Mouse (Mus musculus) limb, embryonic 14.5 days (tissue): ENCODE results near the gene Rps6kc1. TPM values are rescaled to one million over a fixed set of nuclear protein-coding genes. Genes with fewer than 3 reads are reported as not detected.

ENCODE experiments used
- ATAC-seq: fragments of 200-750 bp; cut with Nextera tagmentation; 2 replicates; pipeline ENCODE4 v1.8.0; 2017; ENCODE audit warnings: low read depth, moderate number of reproducible peaks, moderate TSS enrichment; ENCODE audit not compliant: low FRiP score
- DNase-seq: peaks from one replicate; pipeline ENCODE4 v3.0.0-alpha.2; 2015; ENCODE audit warnings: low spot score
- H3K27ac ChIP-seq: fragments of 300-500 bp; sonication (generic); replicated peaks from 2 replicates; pipeline ENCODE4 v1.5.1; 2014; ENCODE audit warnings: low read depth, mild to moderate bottlenecking, low read length, moderate library complexity, mixed read lengths
- H3K27me3 ChIP-seq: fragments of 300-500 bp; sonication (generic); 2 replicates; pipeline ENCODE4 v1.6.1; 2014; ENCODE audit warnings: low read length, mixed read lengths; ENCODE audit not compliant: control insufficient read depth, insufficient read depth
- H3K36me3 ChIP-seq: fragments of 300-500 bp; sonication (generic); 2 replicates; pipeline ENCODE4 v1.6.1; 2014; ENCODE audit warnings: mild to moderate bottlenecking, low read length, moderate library complexity, mixed read lengths; ENCODE audit not compliant: control insufficient read depth, insufficient read depth
- H3K4me1 ChIP-seq: fragments of 300-500 bp; sonication (generic); 2 replicates; pipeline ENCODE4 v1.6.1; 2014; ENCODE audit warnings: antibody characterized with exemption, low read length, mixed read lengths; ENCODE audit not compliant: control insufficient read depth, insufficient read depth
- H3K4me2 ChIP-seq: fragments of 300-500 bp; sonication (generic); replicated peaks from 2 replicates; pipeline ENCODE4 v1.6.1; 2014; ENCODE audit warnings: low read depth, mild to moderate bottlenecking, low read length, moderate library complexity; ENCODE audit not compliant: severe bottlenecking
- H3K4me3 ChIP-seq: fragments of 300-500 bp; sonication (generic); replicated peaks from 2 replicates; pipeline ENCODE4 v1.5.1; 2014; ENCODE audit warnings: low read length
- H3K9ac ChIP-seq: fragments of 300-500 bp; sonication (generic); 2 replicates; pipeline ENCODE4 v1.6.1; 2014; ENCODE audit warnings: mild to moderate bottlenecking, low read depth, low read length, moderate library complexity; ENCODE audit not compliant: severe bottlenecking
- H3K9me3 ChIP-seq: fragments of 300-500 bp; sonication (generic); 2 replicates; pipeline ENCODE4 v1.6.1; 2016; ENCODE audit warnings: low read length; ENCODE audit not compliant: control insufficient read depth
- POLR2A ChIP-seq: fragments of 200-500 bp; IDR thresholded peaks from 2 replicates; pipeline ENCODE4 v1.8.0; 2012; ENCODE audit warnings: inconsistent platforms, mild to moderate bottlenecking, moderate library complexity, borderline replicate concordance; ENCODE audit not compliant: insufficient read depth, insufficient read length; ENCODE audit errors: extremely low read depth
- WGBS: fragments of 180-500 bp; shearing (Covaris S2); extraction: QIAGEN DNeasy Blood & Tissue Kit; methylation state at CpG from one replicate; pipeline ENCODE4 v1.1.7; 2014; 5-methylcytosine and 5-hydroxymethylcytosine counted together
- polyA plus RNA-seq, 2 experiments: library from polyadenylated mRNA; depleted of rRNA in 1 of 2; stranded (reverse) in 1 of 2; unstranded in 1 of 2; fragments of >200 nt; fragmentation: Nextera tagmentation in 1 of 2; extraction: Ambion mirVana in 1 of 2; gene quantifications; 2 replicates each; pipeline versions ENCODE4 v1.2.1 to v1.2.3; 2012 to 2014

Rps6kc1 gene
- polyA plus RNA-seq, 2 experiments, result 14.7 to 17.4 TPM

GRCm38 (mm10) chr1:190790720-190791119 lies 120.8 kb downstream of the Rps6kc1 start:
- no peaks in the 10 kb centered on the region for H3K27me3 ChIP-seq
- ATAC-seq (no peak), DNase-seq (no peak)
- no peaks in the 10 kb centered on the region for H3K36me3 ChIP-seq
- H3K4me1 ChIP-seq, result no peaks in the 10 kb centered on the region
- TF ChIP-seq POLR2A, result no peak
- 70% methylated on average over 6 of the region's 6 CpGs for WGBS
- H3K4me2 ChIP-seq, result no peak overlapping the region
- H3K27ac ChIP-seq, result no peak overlapping the region
- H3K9ac ChIP-seq, result no peak overlapping the region
- H3K4me3 ChIP-seq, result no peak overlapping the region
- H3K9me3 ChIP-seq, result no peaks in the 10 kb centered on the region

GRCm38 (mm10) chr1:190777660-190778059 lies 133.9 kb downstream of the Rps6kc1 start:
- TF ChIP-seq POLR2A, result no peak
- WGBS, result 66% methylated on average over 6 of the region's 6 CpGs

GRCm38 (mm10) chr1:190776260-190776659 lies 135.3 kb downstream of the Rps6kc1 start:
- Histone ChIP-seq H3K4me1 (no peaks in the 10 kb centered on the region), H3K27me3 (no peaks in the 10 kb centered on the region), H3K4me3 (no peak overlapping the region), H3K9me3 (no peaks in the 10 kb centered on the region), H3K9ac (no peak overlapping the region), H3K4me2 (no peak overlapping the region), H3K36me3 (peaks cover 28% of the 10 kb centered on the region), H3K27ac (no peak overlapping the region)
- ATAC-seq (no peak), DNase-seq (no peak)
- TF ChIP-seq POLR2A, result no peak
- WGBS, result 90% methylated on average over 9 of the region's 9 CpGs

More at GRCm38 (mm10) chr1:190777660-190778059, 133.9 kb downstream of the Rps6kc1 start:
- Histone ChIP-seq H3K4me3 (no peak overlapping the region), H3K36me3 (peaks cover 33% of the 10 kb centered on the region), H3K4me2 (no peak overlapping the region), H3K9me3 (no peaks in the 10 kb centered on the region), H3K27me3 (no peaks in the 10 kb centered on the region), H3K4me1 (no peaks in the 10 kb centered on the region), H3K9ac (no peak overlapping the region), H3K27ac (no peak overlapping the region)
- DNase-seq (no peak), ATAC-seq (no peak)

- ATAC-seq (no peak), DNase-seq (no peak)
- no peak overlapping the region for H3K9ac ChIP-seq
- H3K4me1 ChIP-seq, result no peaks in the 10 kb centered on the region
- TF ChIP-seq POLR2A, result no peak
- H3K36me3 ChIP-seq, result peaks cover 17% of the 10 kb centered on the region
- H3K9me3 ChIP-seq, result no peaks in the 10 kb centered on the region
- H3K4me3 ChIP-seq, result no peak overlapping the region
- no peaks in the 10 kb centered on the region for H3K27me3 ChIP-seq
- H3K4me2 ChIP-seq, result no peak overlapping the region
- 77% methylated on average over 13 of the region's 13 CpGs for WGBS
- no peak overlapping the region for H3K27ac ChIP-seq
Observed at GRCm38 (mm10) chr1:190772088-190772885, 139.3 kb downstream of the Rps6kc1 start.

GRCm38 (mm10) chr1:190769748-190770147 lies 141.8 kb downstream of the Rps6kc1 start:
- Histone ChIP-seq H3K9me3 (0 out of 2 replicates have a peak, but pooled peaks cover 6% of the 10 kb centered on the region), H3K4me1 (no peaks in the 10 kb centered on the region), H3K36me3 (peaks cover 8% of the 10 kb centered on the region), H3K27ac (no peak overlapping the region), H3K4me3 (no peak overlapping the region), H3K4me2 (no peak overlapping the region), H3K27me3 (no peaks in the 10 kb centered on the region), H3K9ac (no peak overlapping the region)
- no peak for TF ChIP-seq POLR2A
- 84% methylated on average over 7 of the region's 7 CpGs for WGBS
- DNase-seq (no peak), ATAC-seq (no peak)
